Mouse (Mus musculus) ES-Bruce4 (cell line): ENCODE data around the gene Apeh.

ENCODE experiments used
- CTCF ChIP-seq: IDR thresholded peaks from one replicate; pipeline ENCODE4 v1.8.1; 2011; ENCODE audit warnings: low read depth, low read length
- EP300 ChIP-seq: IDR thresholded peaks from 2 replicates; pipeline ENCODE4 v1.6.1; 2011; ENCODE audit warnings: low read depth, low read length; ENCODE audit not compliant: insufficient read depth
- POLR2A ChIP-seq: IDR thresholded peaks from one replicate; pipeline ENCODE4 v1.8.1; 2011; ENCODE audit warnings: low read length; ENCODE audit not compliant: insufficient read depth

GRCm38 (mm10) chr9:108111593-108112121 lies 17.3 kb upstream of the Apeh start:
- TF ChIP-seq CTCF (no peak), POLR2A (no peak), EP300 (no peak)
